Mouse (Mus musculus) right cerebral cortex, postnatal 25 days (tissue): Measurements from ENCODE around the gene Inhbe.
A peak's percentile ranks its signal among the peaks of the same experiment; 100 is the strongest.
"Not testable (repeated sequence)": the region's sequence is repeated elsewhere in the genome, so short reads cannot be mapped to it uniquely, and the experiment has no call there.

ENCODE experiments used
- DNase-seq: peaks from one replicate; pipeline ENCODE4 v3.0.0; 2022

Inhbe gene

GRCm38 (mm10) chr10:127322178-127322577, 32.0 kb downstream of the Inhbe start:
- no peak for DNase-seq

DNA sequence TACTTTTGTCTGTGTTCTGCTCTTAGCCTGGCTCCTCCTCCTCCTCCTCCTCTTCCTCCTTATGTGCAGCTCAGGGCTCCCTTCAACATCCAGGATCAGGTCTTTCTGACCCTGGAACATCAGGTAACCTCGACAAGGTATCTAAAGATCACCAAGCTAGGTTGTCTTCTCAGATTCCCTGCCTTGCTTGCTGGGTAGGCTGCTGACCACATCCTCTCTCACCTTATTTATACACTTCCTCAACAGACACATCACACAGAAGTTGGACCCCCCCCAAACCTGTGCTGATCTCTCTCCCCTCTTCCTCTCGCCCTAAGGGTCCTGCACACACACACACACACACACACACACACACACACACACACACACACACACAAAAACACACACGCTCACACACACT, 32.6 kb downstream of the Inhbe start, which contains the start of gene Arhgap9:
Gene Arhgap9, plus strand, starts transcription at position 344 of the 400 bp plus-strand sequence.
- no peak for DNase-seq

- no peak for DNase-seq
These were observed 34.2 kb downstream of the Inhbe start for GRCm38 (mm10) chr10:127319969-127320368.

DNA sequence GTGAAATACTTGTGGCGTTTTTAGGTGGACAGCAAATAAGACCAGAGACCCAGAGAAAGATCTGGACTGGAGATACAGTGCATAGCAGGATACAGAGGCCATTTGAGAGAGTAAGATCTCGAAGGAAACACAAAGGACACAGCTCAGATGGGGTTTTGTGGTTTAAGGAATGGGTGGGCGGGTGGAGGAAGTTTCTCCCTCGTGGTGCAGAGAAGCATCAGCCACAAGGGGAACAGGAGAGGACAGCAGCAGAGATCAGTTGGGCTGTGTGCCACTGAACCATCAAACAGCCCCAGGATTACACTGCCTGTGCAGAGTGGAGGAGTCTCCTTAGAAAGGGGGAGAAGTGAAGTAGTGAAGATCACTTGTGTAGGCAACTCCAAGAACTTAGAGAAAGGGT, 36.2 kb downstream of the Inhbe start:
- DNase-seq = no peak

- DNase-seq = no peak
These were observed 36.9 kb downstream of the Inhbe start for GRCm38 (mm10) chr10:127317277-127317676.

- DNase-seq = not testable (repeated sequence)
These were observed 39.3 kb downstream of the Inhbe start for GRCm38 (mm10) chr10:127314950-127315349.

DNA sequence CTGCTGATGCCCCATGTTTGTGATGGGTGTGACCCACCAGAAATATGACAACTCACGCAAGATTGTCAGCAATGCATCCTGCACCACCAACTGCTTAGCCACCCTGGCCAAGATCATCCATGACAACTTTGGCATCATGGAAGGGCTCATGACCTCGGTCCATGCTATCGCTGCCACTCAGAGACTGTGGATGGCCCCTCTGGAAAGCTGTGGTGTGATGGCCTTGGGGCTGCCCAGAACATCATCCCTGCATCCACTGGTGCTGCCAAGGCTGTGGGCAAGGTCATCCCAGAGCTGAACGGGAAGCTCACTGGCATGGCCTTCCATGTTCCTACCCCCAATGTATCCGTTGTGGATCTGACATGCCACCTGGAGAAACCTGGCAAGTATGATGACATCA, 40.7 kb downstream of the Inhbe start:
- DNase-seq = not testable (repeated sequence)

- no peak for DNase-seq
These were observed 41.4 kb downstream of the Inhbe start for GRCm38 (mm10) chr10:127312858-127313257.

DNA sequence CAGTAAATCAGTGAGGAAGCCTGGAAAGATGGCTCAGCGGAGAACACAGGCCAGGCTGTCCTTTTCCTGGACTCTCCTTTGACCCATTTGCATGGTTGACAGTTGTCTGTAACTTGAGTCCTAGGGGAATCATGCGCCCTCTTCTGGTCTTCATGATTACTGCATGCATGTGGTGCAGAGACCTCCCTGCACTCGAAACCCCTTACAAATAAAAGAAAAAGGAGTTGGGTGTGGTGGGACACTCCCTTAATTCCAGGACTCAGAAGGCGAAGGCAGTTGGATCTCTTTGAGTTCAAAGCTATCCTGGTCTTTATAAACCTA, 41.9 kb downstream of the Inhbe start:
- peak; percentile 64 for DNase-seq

GRCm38 (mm10) chr10:127311476-127312355, 42.5 kb downstream of the Inhbe start, which contains the start of gene Mars:
Mars (minus strand) TSS chr10:127311786.
- DNase-seq = peak; percentile 93

DNA sequence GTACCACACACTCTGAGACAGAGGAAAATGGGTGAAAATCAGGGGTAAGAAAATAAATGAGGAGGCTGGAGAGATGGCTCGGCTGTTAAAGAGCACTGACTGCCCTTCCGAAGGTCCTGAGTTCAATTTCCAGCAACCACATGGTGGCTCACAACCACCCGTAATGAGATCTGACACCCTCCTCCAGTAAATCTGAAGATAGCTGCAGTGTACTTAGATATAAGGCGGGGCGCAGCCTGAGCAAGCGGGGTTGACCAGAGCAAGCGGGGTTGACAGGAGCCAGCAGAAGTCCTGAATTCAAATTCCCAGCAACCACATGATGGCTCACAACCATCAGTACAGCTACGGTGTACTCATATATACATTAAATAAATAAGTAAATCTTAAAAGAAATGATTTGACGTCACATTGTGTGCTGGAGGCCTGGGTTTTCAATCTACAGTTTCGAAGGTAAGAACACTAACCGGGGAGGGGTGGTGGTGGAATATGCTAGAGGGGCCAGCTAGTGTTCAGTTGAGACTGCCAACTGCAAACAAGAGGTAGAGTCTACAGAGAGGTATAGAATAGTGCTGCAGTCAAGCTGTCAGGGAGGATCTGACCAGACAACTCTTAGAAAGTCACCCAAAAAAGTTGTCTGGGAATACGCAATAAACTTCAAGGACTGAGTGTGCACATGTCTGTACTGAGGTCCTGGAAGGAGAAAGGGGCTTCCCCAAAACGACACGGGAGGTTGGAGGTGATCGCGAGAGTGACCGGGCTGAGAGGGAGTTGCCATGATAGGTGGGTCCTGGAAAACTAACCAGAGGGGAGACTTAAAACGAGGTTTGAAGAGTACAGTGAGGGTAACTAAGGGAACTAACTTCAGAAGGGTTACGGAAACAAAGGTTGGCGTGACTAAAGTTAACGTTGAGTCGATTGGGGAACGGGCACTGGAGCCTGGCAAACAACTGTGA, 43.4 kb downstream of the Inhbe start:
- DNase-seq = no peak

- DNase-seq = not testable (repeated sequence)
These were observed 45.0 kb downstream of the Inhbe start for GRCm38 (mm10) chr10:127309167-127309566.

DNA sequence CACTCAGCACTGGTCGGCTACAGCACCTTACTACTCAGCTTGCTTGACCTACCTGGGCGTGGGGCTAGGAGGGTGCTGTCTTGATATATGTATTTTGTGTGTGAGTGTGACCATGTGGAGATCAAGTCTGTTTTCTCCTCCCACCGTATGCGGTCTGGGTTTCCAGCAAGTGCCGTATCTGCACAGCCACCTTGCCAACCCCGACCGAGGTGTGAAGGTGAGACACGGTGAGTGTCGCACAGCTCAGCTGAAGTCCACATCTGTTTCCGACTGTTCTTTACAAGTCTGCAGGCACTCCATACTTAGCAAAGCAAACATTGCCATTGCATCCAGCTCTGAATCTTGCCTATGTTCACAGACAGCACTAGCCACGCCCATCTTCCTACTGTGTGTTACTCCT, 51.1 kb downstream of the Inhbe start:
- no peak for DNase-seq

DNA sequence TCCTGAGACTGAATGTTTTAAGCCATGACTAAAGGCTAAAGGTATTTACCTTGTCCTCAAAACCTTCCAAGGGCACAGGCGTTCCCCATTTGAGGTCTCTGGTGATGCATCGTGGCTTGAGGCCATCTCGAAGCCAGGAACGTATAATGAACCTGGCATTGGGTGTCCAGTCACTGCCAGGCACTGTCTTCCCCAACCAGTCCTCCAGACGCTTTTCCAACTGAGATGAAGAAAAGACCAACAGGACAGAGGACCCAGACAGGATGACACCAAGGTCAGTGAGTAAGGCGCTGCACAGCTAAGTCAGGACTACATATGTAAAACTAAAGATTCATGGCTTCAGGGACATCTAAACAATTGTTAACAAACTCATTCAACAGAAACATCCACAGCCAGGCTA, 53.9 kb downstream of the Inhbe start:
- no peak for DNase-seq
